Mouse (Mus musculus): ENCODE results near the gene Atpaf2.

The Atpaf2 gene

DNA sequence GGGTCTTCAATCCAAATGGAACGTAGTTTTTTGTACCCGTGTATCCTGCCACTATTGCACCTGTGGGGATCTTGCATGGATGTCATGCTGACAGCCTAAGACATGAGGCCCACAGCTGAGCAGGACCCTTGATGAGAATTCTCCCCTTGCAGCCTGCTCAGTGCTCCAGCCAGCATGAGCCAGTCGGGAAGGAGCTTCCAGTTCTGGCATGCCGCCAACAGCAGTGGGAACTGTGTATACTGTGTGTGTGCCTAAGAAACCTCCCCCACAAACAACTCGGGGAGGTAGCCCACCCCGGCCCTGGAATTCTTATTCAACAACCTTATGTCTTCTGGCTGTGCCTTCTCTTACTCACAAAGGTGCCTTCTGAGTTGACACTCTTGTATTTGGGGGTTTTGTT lies 21.7 kb downstream of the Atpaf2 start:
- peak; percentile 30 for DNase-seq

DNA sequence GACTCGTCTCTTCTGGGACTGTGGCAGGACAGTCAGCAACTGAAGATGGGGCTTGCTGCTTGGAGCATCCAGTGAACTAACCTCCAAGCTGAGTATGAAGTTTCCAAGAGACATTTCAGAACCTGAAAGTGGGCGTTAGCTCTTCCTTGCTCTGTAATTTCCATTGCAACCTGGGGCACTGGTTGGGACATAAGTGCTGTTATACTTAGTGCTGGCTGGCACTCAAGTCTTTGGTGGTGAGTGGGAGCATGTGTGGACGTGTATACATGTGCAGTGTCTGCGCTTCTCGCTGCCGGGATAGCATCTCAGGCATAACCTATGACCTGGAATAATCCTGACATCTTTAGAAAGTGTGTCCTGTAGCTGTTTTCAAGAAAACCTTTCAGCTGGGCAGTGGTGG lies 26.9 kb downstream of the Atpaf2 start:
- DNase-seq = no peak

DNA sequence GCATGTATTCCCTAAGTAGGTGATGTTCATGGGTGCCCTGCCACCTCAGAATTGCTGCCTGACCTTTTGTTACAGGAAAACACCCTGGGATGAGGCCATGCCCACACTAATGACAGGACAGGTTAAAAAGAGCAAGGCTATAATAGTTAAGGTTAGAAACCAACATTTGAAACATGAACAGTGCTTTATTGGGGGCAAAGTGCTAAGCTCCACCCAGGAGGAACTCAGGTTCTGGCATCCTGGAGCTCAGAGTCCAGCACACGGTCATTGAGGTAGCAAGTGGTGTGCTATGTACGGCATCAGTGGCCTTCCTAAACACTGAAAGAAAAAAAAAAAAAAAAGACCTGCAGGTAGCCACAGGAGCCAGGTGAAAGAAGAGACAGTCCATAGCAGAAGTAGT lies 30.3 kb downstream of the Atpaf2 start:
- DNase-seq = no peak

GRCm38 (mm10) chr11:60385946-60386345 lies 32.3 kb downstream of the Atpaf2 start:
- no peak for DNase-seq

GRCm38 (mm10) chr11:60384762-60385421 lies 33.4 kb downstream of the Atpaf2 start:
- DNase-seq = peak; percentile 29

- DNase-seq = no peak
Measured at GRCm38 (mm10) chr11:60383518-60383917, 34.7 kb downstream of the Atpaf2 start.

- no peak for DNase-seq
Measured at GRCm38 (mm10) chr11:60374481-60374880, 43.8 kb downstream of the Atpaf2 start.

- no peak for DNase-seq
Measured at GRCm38 (mm10) chr11:60370431-60370830, 47.8 kb downstream of the Atpaf2 start.

- no peak for DNase-seq
Measured at GRCm38 (mm10) chr11:60369448-60369847, 48.8 kb downstream of the Atpaf2 start.

GRCm38 (mm10) chr11:60368909-60369308 lies 49.3 kb downstream of the Atpaf2 start:
- no peak for DNase-seq

DNA sequence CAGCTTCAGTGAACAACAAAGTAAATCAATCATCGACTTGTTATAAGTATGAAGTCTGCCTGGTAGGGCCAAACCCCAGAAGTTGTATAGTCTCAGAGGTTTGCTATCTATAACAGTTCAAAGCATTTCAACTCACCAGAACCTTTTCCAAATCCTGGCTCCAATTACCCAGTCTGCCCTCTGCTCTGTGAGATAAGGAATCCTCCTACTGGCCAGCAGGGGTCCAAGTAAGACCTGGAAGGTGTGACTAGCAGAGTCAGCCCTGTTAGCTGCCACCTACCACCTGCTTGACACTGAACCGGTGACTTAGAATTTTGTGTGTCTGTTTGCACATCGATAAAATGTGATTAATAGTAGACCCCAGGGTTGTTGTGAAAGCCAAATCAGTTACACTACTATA lies 51.0 kb downstream of the Atpaf2 start:
- DNase-seq = no peak

GRCm38 (mm10) chr11:60366239-60367019 lies 51.8 kb downstream of the Atpaf2 start:
- no peak for DNase-seq

GRCm38 (mm10) chr11:60360631-60361201 lies 57.5 kb downstream of the Atpaf2 start:
- DNase-seq = no peak

GRCm38 (mm10) chr11:60359936-60360335 lies 58.3 kb downstream of the Atpaf2 start:
- DNase-seq = no peak

- DNase-seq = no peak
Measured at GRCm38 (mm10) chr11:60359138-60359537, 59.1 kb downstream of the Atpaf2 start.

DNA sequence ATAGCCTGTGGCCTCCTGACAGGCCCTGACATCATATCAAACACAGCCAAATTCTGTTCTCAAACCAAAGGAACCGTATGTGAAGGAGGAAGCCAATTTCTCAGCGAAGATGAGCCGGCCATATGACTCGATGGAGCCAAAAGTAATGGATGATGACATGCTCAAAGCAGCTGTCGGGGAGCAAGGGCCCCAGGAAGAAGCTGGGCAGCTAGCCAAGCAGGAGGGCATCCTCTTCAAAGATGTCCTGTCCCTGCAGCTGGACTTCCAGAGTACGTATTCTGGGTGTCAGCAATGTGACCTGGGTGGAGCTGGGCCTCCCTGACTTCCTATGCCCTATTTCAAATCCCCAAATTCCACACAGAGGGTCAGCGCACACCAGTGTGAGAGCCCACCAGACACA lies 59.7 kb downstream of the Atpaf2 start:
- DNase-seq = no peak

DNA sequence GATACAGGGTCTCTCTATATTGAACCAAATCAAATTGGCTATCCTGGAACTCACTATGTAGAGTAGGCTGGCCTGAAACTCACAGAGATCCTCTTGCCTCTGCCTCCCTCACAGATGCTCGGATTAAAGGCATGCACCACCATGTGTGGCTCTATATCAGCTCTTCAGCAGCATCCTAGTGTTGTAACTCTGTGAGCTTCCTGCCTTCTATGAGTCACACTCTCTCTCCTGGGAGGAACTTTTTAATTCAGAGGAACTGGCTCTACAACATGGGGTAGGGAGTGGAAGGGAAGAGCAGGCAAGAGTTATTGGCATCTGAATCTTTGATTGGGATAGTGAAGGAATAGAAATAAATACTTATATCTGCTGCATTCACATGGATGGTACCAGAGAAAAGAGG lies 61.1 kb downstream of the Atpaf2 start:
- DNase-seq = no peak

GRCm38 (mm10) chr11:60355952-60356351 lies 62.3 kb downstream of the Atpaf2 start:
- DNase-seq = no peak

DNA sequence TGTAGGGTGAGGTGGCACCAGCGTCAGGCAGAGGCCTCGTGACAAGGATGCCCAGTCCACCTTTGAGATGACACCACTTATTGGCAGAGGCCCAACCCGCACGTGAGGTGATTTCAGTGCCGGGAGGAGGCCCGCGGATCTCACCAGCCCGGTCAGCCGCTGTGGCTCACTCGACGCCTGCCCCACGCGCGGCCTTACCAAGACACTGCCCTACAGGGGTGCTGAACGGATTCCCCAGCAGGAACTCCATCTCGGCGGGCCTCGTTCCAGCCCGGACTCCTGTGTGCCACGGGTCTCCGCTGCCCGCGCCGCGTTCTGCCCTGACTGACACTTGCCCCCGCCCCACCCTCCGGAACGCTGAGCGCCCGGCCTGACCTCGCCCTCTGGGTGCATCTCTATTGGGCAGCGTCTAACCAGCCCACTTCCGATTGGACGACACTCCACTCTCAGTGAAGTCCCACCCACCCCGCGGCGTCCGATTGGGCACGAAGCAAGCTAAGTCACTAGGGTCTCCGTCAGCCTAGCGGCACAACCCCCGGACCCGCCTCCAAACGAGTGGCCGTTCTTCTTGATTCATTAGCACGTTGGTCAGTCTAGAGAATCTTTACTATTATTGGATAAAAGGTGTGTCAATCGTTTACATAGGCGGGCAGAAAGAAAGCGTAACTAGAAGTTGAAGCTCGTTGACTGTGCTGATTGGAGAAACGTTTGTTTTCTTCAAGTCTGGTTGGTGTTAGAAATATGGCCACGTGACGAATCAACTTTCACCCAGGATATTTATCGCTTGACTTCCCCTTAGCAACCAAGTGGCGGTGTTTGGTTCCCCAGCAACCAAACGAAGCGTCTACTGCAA lies 65.5 kb downstream of the Atpaf2 start, which contains the start of the genes Tom1l2 and Drc3:
TSS of gene Tom1l2 (minus strand) at position 347 of the 853 bp plus-strand sequence.
TSS of gene Drc3 (plus strand) at position 771 of the 853 bp plus-strand sequence.
- peak; percentile 100 for DNase-seq

DNA sequence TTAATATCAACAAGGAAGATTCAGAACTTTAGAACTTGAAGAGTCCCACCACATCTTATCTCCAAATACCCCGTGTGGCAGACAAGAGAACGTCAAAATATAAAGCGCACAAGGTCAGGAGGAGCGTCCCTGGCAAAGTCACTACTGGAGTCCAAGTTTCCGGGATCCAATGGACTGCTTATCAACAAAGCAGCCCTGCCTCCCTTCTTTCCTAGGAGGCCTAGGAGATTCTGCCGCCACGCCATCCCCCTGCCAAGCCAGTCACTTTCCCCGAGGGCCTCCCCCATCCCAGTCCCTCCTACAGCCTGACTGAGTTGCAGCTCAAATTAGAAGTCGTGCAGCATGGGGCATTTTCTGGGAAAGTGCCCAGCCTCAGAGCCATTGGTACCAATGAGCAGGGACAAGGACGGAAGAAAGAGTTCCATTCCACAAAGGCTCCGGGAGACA lies 66.3 kb downstream of the Atpaf2 start:
- peak; percentile 68 for DNase-seq

DNA sequence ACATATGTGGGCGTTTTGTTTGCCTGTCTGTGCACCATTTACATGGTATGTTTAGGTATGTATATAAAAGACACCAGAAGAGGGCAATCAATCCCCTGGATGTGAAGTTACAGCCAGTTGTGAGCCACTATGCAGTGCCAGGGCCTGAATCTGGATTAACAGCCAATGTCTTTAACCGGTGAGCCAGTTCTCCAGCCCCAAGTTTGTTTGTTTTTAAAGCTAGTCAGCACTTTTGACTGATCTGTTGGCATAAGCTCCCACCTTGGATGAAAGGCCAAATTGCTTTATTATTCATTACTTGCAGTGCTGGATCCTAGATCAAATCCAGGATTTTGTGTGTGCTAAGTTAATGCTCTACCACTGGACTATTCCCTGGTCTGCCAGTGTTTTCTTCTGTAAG lies 66.9 kb downstream of the Atpaf2 start:
- no peak for DNase-seq

All from cerebellum, adult 11-12 months (tissue).